Mouse (Mus musculus) MEL (cell line): ENCODE data around the gene Colgalt2. TPM values are rescaled to one million over a fixed set of nuclear protein-coding genes. Genes with fewer than 3 reads are reported as not detected.

Experiments
- DNase-seq: peaks from one replicate; pipeline ENCODE4 v3.0.0; 2011; ENCODE audit warnings: low read depth, low spot score
- H3K27ac ChIP-seq: 2 replicates; pipeline ENCODE4 v1.5.1; 2012; ENCODE audit warnings: low read depth, mild to moderate bottlenecking, control low read depth, low read length, moderate library complexity; ENCODE audit not compliant: control insufficient read depth
- H3K27me3 ChIP-seq, 2 experiments: fragments of 150-350 bp in 1 of 2; sonication (generic) in 1 of 2; 2 replicates each; pipeline ENCODE4 v1.6.1; 2012; ENCODE audit warnings: low read length in 2 of 2, mild to moderate bottlenecking in 2 of 2, improper control_type of control experiment in 1 of 2, moderate library complexity in 1 of 2; ENCODE audit not compliant: insufficient read depth in 2 of 2, control insufficient read depth in 1 of 2
- H3K36me3 ChIP-seq, 2 experiments: 2 replicates each; pipeline ENCODE4 v1.6.1; 2012 to 2014; ENCODE audit warnings: low read length in 2 of 2, improper control_type of control experiment in 1 of 2, inconsistent platforms in 1 of 2, mild to moderate bottlenecking in 1 of 2; ENCODE audit not compliant: insufficient read depth in 2 of 2, control insufficient read depth in 1 of 2
- H3K4me1 ChIP-seq, 2 experiments: fragments of 150-350 bp in 1 of 2; sonication (generic) in 1 of 2; 2 replicates each; pipeline ENCODE4 v1.6.1; 2012; ENCODE audit warnings: low read length in 2 of 2, improper control_type of control experiment in 1 of 2, mild to moderate bottlenecking in 1 of 2; ENCODE audit not compliant: insufficient read depth in 2 of 2, control insufficient read depth in 1 of 2
- H3K4me3 ChIP-seq, 2 experiments: fragments of 150-350 bp in 1 of 2; sonication (generic) in 1 of 2; 2 replicates each; pipeline ENCODE4 v1.5.1; 2012; ENCODE audit warnings: low read depth in 2 of 2, low read length in 2 of 2, mild to moderate bottlenecking in 2 of 2, moderate library complexity in 2 of 2, control low read depth in 1 of 2, improper control_type of control experiment in 1 of 2; ENCODE audit not compliant: control insufficient read depth in 1 of 2, insufficient read depth in 1 of 2
- H3K79me2 ChIP-seq: 2 replicates; pipeline ENCODE4 v1.6.1; 2012; ENCODE audit warnings: mild to moderate bottlenecking, low read length, moderate library complexity; ENCODE audit not compliant: control insufficient read depth, poor library complexity, insufficient read depth
- H3K9ac ChIP-seq: 2 replicates; pipeline ENCODE4 v1.6.1; 2012; ENCODE audit warnings: low read depth, mild to moderate bottlenecking, control low read depth, low read length, moderate library complexity; ENCODE audit not compliant: control insufficient read depth, poor library complexity, severe bottlenecking
- H3K9me3 ChIP-seq: fragments of 150-350 bp; sonication (generic); replicated peaks from 2 replicates; pipeline ENCODE4 v1.6.1; 2012; ENCODE audit warnings: mild to moderate bottlenecking, low read length, improper control_type of control experiment, moderate library complexity; ENCODE audit not compliant: insufficient read depth
- CTCF ChIP-seq, 3 experiments: IDR thresholded peaks in 2 of 3; conservative IDR thresholded peaks in 1 of 3; 2 replicates each; pipeline ENCODE4 v1.5.1; 2011 to 2012; ENCODE audit warnings: low read length in 3 of 3, low read depth in 2 of 3, mild to moderate bottlenecking in 2 of 3, improper control_type of control experiment in 1 of 3, inconsistent platforms in 1 of 3, mixed read lengths in 1 of 3, moderate library complexity in 1 of 3; ENCODE audit not compliant: control insufficient read depth in 1 of 3, insufficient read depth in 1 of 3, poor library complexity in 1 of 3, severe bottlenecking in 1 of 3
- EP300 ChIP-seq, 2 experiments: IDR thresholded peaks; 2 replicates each; pipeline ENCODE4 v1.6.1; 2011; ENCODE audit warnings: improper control_type of control experiment in 2 of 2, low read length in 2 of 2, low read depth in 1 of 2, mild to moderate bottlenecking in 1 of 2
- GABPA ChIP-seq: IDR thresholded peaks from 2 replicates; pipeline ENCODE4 v1.6.1; 2012; ENCODE audit warnings: low read depth, mild to moderate bottlenecking, inconsistent platforms, low read length, improper control_type of control experiment, moderate library complexity
- KAT2A ChIP-seq: conservative IDR thresholded peaks from 2 replicates; pipeline ENCODE4 v1.6.1; 2012; ENCODE audit warnings: low read depth, low read length, improper control_type of control experiment, inconsistent platforms
- MAX ChIP-seq: IDR thresholded peaks from 2 replicates; pipeline ENCODE4 v1.6.1; 2011; ENCODE audit warnings: low read length, improper control_type of control experiment
- MAZ ChIP-seq: IDR thresholded peaks from 2 replicates; pipeline ENCODE4 v1.6.1; 2012; ENCODE audit warnings: low read depth, mild to moderate bottlenecking, inconsistent platforms, low read length, improper control_type of control experiment
- MEF2A ChIP-seq: IDR thresholded peaks from 2 replicates; pipeline ENCODE4 v1.6.1; 2014; ENCODE audit warnings: low read depth, mild to moderate bottlenecking, inconsistent platforms, low read length, improper control_type of control experiment; ENCODE audit not compliant: poor library complexity, insufficient replicate concordance, severe bottlenecking; ENCODE audit errors: extremely low read depth
- MXI1 ChIP-seq: IDR thresholded peaks from 2 replicates; pipeline ENCODE4 v1.6.1; 2011; ENCODE audit warnings: mild to moderate bottlenecking, low read depth, low read length, improper control_type of control experiment
- MYC ChIP-seq: IDR thresholded peaks from 2 replicates; pipeline ENCODE4 v1.6.1; 2011; ENCODE audit warnings: low read depth, mild to moderate bottlenecking, low read length, improper control_type of control experiment, moderate library complexity
- POLR2A ChIP-seq, 2 experiments: IDR thresholded peaks; 2 replicates each; pipeline ENCODE4 v1.6.1; 2011 to 2012; ENCODE audit warnings: low read length in 2 of 2, mild to moderate bottlenecking in 2 of 2, control low read depth in 1 of 2, improper control_type of control experiment in 1 of 2, low read depth in 1 of 2, moderate library complexity in 1 of 2; ENCODE audit not compliant: control insufficient read depth in 1 of 2, insufficient read depth in 1 of 2, poor library complexity in 1 of 2
- RAD21 ChIP-seq: IDR thresholded peaks from 2 replicates; pipeline ENCODE4 v1.6.1; 2011; ENCODE audit warnings: mild to moderate bottlenecking, low read depth, low read length, improper control_type of control experiment
- SMC3 ChIP-seq: IDR thresholded peaks from 2 replicates; pipeline ENCODE4 v1.6.1; 2011; ENCODE audit warnings: low read depth, low read length, improper control_type of control experiment
- TAL1 ChIP-seq: IDR thresholded peaks from 2 replicates; pipeline ENCODE4 v1.6.1; 2012; ENCODE audit warnings: mild to moderate bottlenecking, inconsistent platforms, low read length, moderate library complexity, mixed read lengths
- TCF12 ChIP-seq: IDR thresholded peaks from 2 replicates; pipeline ENCODE4 v1.6.1; 2014; ENCODE audit warnings: low read depth, mild to moderate bottlenecking, inconsistent platforms, low read length, improper control_type of control experiment, moderate library complexity
- USF2 ChIP-seq, 2 experiments: IDR thresholded peaks; 2 replicates each; pipeline ENCODE4 v1.6.1; 2011 to 2012; ENCODE audit warnings: improper control_type of control experiment in 2 of 2, low read length in 2 of 2, borderline replicate concordance in 1 of 2, inconsistent platforms in 1 of 2, low read depth in 1 of 2, mild to moderate bottlenecking in 1 of 2; ENCODE audit not compliant: insufficient read depth in 1 of 2
- ZC3H11A ChIP-seq: IDR thresholded peaks from 2 replicates; pipeline ENCODE4 v1.6.1; 2012; ENCODE audit warnings: low read depth, mild to moderate bottlenecking, inconsistent platforms, low read length, improper control_type of control experiment
- ZKSCAN1 ChIP-seq: IDR thresholded peaks from 2 replicates; pipeline ENCODE4 v1.6.1; 2012; ENCODE audit warnings: low read depth, mild to moderate bottlenecking, inconsistent platforms, low read length, improper control_type of control experiment, moderate library complexity
- ZMIZ1 ChIP-seq: IDR thresholded peaks from 2 replicates; pipeline ENCODE4 v1.6.1; 2012; ENCODE audit warnings: low read depth, mild to moderate bottlenecking, inconsistent platforms, low read length, improper control_type of control experiment, moderate library complexity
- ZNF384 ChIP-seq: IDR thresholded peaks from 2 replicates; pipeline ENCODE4 v1.6.1; 2012; ENCODE audit warnings: low read depth, mild to moderate bottlenecking, inconsistent platforms, low read length, improper control_type of control experiment
- polyA plus RNA-seq, 2 experiments: library from polyadenylated mRNA; stranded (reverse) in 1 of 2; unstranded in 1 of 2; fragments of >175 nt in 1 of 2; fragments of >200 nt in 1 of 2; gene quantifications; 2 replicates each; pipeline versions ENCODE4 v1.2.1 to v1.2.4; 2012; ENCODE audit warnings: low replicate concordance in 2 of 2, low read depth in 1 of 2; ENCODE audit not compliant: insufficient read length in 2 of 2, insufficient read depth in 1 of 2, missing spikeins in 1 of 2
- total RNA-seq: library from RNA; depleted of rRNA; stranded (reverse); fragments of 300-350 nt; gene quantifications from 2 replicates; pipeline ENCODE4 v1.2.3, GENCODE M21; 2012

Gene Colgalt2
- total and polyA plus RNA-seq, 3 experiments: not detected

DNA sequence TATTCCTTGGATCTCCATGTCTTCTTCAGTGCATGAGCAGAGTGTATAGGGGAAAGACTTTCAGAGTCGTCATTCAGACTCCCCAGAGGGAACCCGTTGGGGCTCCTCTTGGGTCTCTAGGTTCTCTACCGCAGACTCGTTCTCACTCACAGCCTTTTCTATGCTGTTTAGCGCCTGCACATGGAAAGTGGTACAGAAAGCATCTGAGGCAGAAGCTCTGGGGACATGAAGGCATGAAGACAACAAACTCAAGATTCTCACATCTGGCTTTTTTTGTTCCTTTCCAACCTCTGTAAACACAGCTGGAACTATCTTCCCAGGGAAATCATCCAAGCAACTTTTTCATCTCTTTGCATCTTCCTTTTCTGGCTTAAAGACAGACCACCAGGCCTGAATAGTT, 106.5 kb downstream of the Colgalt2 start:
- H3K9me3 ChIP-seq: no peaks in the 10 kb centered on the region
- no peak overlapping the region for H3K27ac ChIP-seq
- H3K4me3 ChIP-seq: no peak overlapping the region
- peaks cover 4 to 14% of the 10 kb centered on the region in 2 experiments for H3K27me3 ChIP-seq
- no peak for TF ChIP-seq TAL1
- no peak for TF ChIP-seq MAX
- TF ChIP-seq TCF12: no peak
- H3K36me3 ChIP-seq: no peaks in the 10 kb centered on the region
- no peak for DNase-seq
- H3K4me1 ChIP-seq: no peaks in the 10 kb centered on the region
- no peak overlapping the region for H3K9ac ChIP-seq
- no peaks in the 10 kb centered on the region for H3K79me2 ChIP-seq

DNA sequence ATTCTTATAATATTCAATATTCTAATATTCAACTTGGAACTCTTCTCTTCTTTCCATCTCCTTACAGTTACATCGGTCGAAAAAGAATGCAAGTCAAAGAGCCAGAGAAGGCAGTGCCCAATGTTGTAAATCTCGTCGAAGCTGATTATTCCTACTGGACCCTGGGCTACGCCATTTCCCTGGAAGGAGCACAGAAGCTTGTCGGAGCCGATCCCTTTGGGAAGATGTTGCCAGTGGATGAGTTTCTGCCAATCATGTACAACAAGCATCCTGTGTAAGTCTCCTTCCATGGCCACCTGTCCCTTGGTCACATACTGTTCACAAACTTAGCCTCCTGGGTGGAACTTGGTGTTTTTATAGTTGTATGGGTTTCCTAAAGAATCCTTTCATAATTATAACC, 107.1 kb downstream of the Colgalt2 start:
- Histone ChIP-seq H3K9me3 (no peaks in the 10 kb centered on the region), H3K9ac (no peak overlapping the region), H3K27ac (no peak overlapping the region), H3K36me3 (no peaks in the 10 kb centered on the region)
- no peak for TF ChIP-seq CTCF (IDR thresholded peaks at IDR 0.05 in 2 of 3, conservative IDR thresholded peaks at IDR 0.05 in 1 of 3; ENCODE audit: control insufficient read depth in 1 of 3, insufficient read depth in 1 of 3, low read depth in 2 of 3, low read length in 3 of 3, poor library complexity in 1 of 3, severe bottlenecking in 1 of 3)
- no peak for TF ChIP-seq MXI1
- TF ChIP-seq ZMIZ1: no peak
- TF ChIP-seq EP300 (IDR thresholded peaks at IDR 0.05; ENCODE audit: low read depth in 1 of 2, low read length in 2 of 2): no peak
- TF ChIP-seq USF2 (IDR thresholded peaks at IDR 0.05; ENCODE audit: borderline replicate concordance in 1 of 2, insufficient read depth in 1 of 2, low read depth in 1 of 2, low read length in 2 of 2): no peak
- TF ChIP-seq POLR2A (IDR thresholded peaks at IDR 0.05; ENCODE audit: control insufficient read depth in 1 of 2, insufficient read depth in 1 of 2, low read depth in 1 of 2, low read length in 2 of 2, poor library complexity in 1 of 2): no peak
- TF ChIP-seq MYC: no peak
- no peak for TF ChIP-seq SMC3
- TF ChIP-seq MAZ: no peak
- TF ChIP-seq MEF2A: no peak
- no peak for TF ChIP-seq KAT2A
- no peak for TF ChIP-seq GABPA
- no peak for TF ChIP-seq RAD21
- TF ChIP-seq ZKSCAN1: no peak
- TF ChIP-seq ZNF384: no peak
- no peak for TF ChIP-seq ZC3H11A
- TF ChIP-seq, all 39 proteins: peak for 0
- Histone ChIP-seq H3K4me1 (no peaks in the 10 kb centered on the region), H3K4me3 (no peak overlapping the region), H3K27me3 (peaks cover 4 to 14% of the 10 kb centered on the region in 2 experiments), H3K79me2 (no peaks in the 10 kb centered on the region)
- DNase-seq: no peak
